Mouse (Mus musculus): ENCODE measurements around the gene Rpl3. TPM values are rescaled to one million over a fixed set of nuclear protein-coding genes. Genes with fewer than 3 reads are reported as not detected.

The Rpl3 gene
- polyA plus RNA-seq, 1 experiment from 2014 or later = 547 TPM

- no peak overlapping the region for H3K27ac ChIP-seq (replicated peaks)
- 68% methylated on average over 10 of the region's 10 CpGs for WGBS
These were observed 4.7 kb upstream of the Rpl3 start for GRCm38 (mm10) chr15:80096406-80096805.

GRCm38 (mm10) chr15:80095596-80095995, 3.9 kb upstream of the Rpl3 start:
- Histone ChIP-seq H3K4me2 (no peak overlapping the region), H3K9me3 (no peaks in the 10 kb centered on the region), H3K9ac (no peak overlapping the region), H3K27me3 (no peaks in the 10 kb centered on the region), H3K4me1 (replicated peaks) (peaks cover 55% of the 10 kb centered on the region), H3K36me3 (no peaks in the 10 kb centered on the region), H3K4me3 (no peak overlapping the region), H3K27ac (replicated peaks) (no peak overlapping the region)
- ATAC-seq (ENCODE audit: low FRiP score, low read depth) = no peak
- 86% methylated on average over 1 of the region's 1 CpGs for WGBS

More at GRCm38 (mm10) chr15:80096406-80096805, 4.7 kb upstream of the Rpl3 start:
- no peak overlapping the region for H3K4me2 ChIP-seq
- no peak overlapping the region for H3K9ac ChIP-seq
- ATAC-seq (ENCODE audit: low FRiP score, low read depth) = no peak
- H3K9me3 ChIP-seq = no peaks in the 10 kb centered on the region
- no peaks in the 10 kb centered on the region for H3K27me3 ChIP-seq
- H3K36me3 ChIP-seq = no peaks in the 10 kb centered on the region
- no peak overlapping the region for H3K4me3 ChIP-seq
- H3K4me1 ChIP-seq (replicated peaks) = peaks cover 49% of the 10 kb centered on the region

- ATAC-seq (ENCODE audit: low FRiP score, low read depth) = no peak
- Histone ChIP-seq H3K9me3 (no peaks in the 10 kb centered on the region), H3K36me3 (no peaks in the 10 kb centered on the region), H3K4me2 (no peak overlapping the region), H3K4me1 (replicated peaks) (peaks cover 58% of the 10 kb centered on the region), H3K4me3 (no peak overlapping the region), H3K27ac (replicated peaks) (no peak overlapping the region), H3K9ac (no peak overlapping the region), H3K27me3 (no peaks in the 10 kb centered on the region)
- 92% methylated on average over 13 of the region's 13 CpGs for WGBS
These were observed 2.5 kb upstream of the Rpl3 start for GRCm38 (mm10) chr15:80094201-80094600.

- Histone ChIP-seq H3K9me3 (no peaks in the 10 kb centered on the region), H3K27ac (replicated peaks) (no peak overlapping the region), H3K4me3 (peak overlapping the region; percentile 83), H3K36me3 (no peaks in the 10 kb centered on the region), H3K27me3 (no peaks in the 10 kb centered on the region), H3K4me1 (replicated peaks) (peaks cover 42% of the 10 kb centered on the region), H3K9ac (peak overlapping the region; percentile 74), H3K4me2 (peak overlapping the region; percentile 77)
- WGBS = 10% methylated on average over 8 of the region's 8 CpGs
- no peak for ATAC-seq (ENCODE audit: low FRiP score, low read depth)
These were observed 931 bp upstream of the Rpl3 start for GRCm38 (mm10) chr15:80092599-80092998.

GRCm38 (mm10) chr15:80092041-80092441, 373 bp upstream of the Rpl3 start:
- peak overlapping the region; percentile 83 for H3K4me3 ChIP-seq

GRCm38 (mm10) chr15:80090741-80091120, 937 bp downstream of the Rpl3 start:
- peak overlapping the region; percentile 77 for H3K4me2 ChIP-seq
- ATAC-seq (ENCODE audit: low FRiP score, low read depth) = no peak
- H3K9me3 ChIP-seq = no peaks in the 10 kb centered on the region
- H3K4me3 ChIP-seq = peak overlapping the region; percentile 83
- peak overlapping the region; percentile 74 for H3K9ac ChIP-seq
- 1% methylated on average over 17 of the region's 17 CpGs for WGBS
- H3K36me3 ChIP-seq = no peaks in the 10 kb centered on the region
- H3K27ac ChIP-seq (replicated peaks) = peak overlapping the region; percentile 73
- H3K4me1 ChIP-seq (replicated peaks) = peaks cover 32% of the 10 kb centered on the region
- no peaks in the 10 kb centered on the region for H3K27me3 ChIP-seq

More at GRCm38 (mm10) chr15:80092041-80092441, 373 bp upstream of the Rpl3 start:
- peaks cover 37% of the 10 kb centered on the region for H3K4me1 ChIP-seq (replicated peaks)
- H3K36me3 ChIP-seq = no peaks in the 10 kb centered on the region
- H3K9ac ChIP-seq = peak overlapping the region; percentile 74
- H3K27ac ChIP-seq (replicated peaks) = 0 out of 2 replicates have a peak overlapping the region, but pooled peaks have one; percentile 73
- H3K27me3 ChIP-seq = no peaks in the 10 kb centered on the region
- peak; percentile 21; the same call in 1 of the 2 replicates for ATAC-seq (ENCODE audit: low FRiP score, low read depth)
- peak overlapping the region; percentile 77 for H3K4me2 ChIP-seq
- 17% methylated on average over 7 of the region's 7 CpGs for WGBS
- no peaks in the 10 kb centered on the region for H3K9me3 ChIP-seq

GRCm38 (mm10) chr15:80090155-80090554, 1.5 kb downstream of the Rpl3 start:
- H3K4me1 ChIP-seq (replicated peaks) = peaks cover 32% of the 10 kb centered on the region
- H3K9me3 ChIP-seq = no peaks in the 10 kb centered on the region
- H3K9ac ChIP-seq = no peak overlapping the region
- no peak for ATAC-seq (ENCODE audit: low FRiP score, low read depth)
- peak overlapping the region; percentile 77 for H3K4me2 ChIP-seq
- H3K27me3 ChIP-seq = no peaks in the 10 kb centered on the region
- H3K27ac ChIP-seq (replicated peaks) = no peak overlapping the region
- no peaks in the 10 kb centered on the region for H3K36me3 ChIP-seq
- WGBS = 79% methylated on average over 11 of the region's 11 CpGs
- peak overlapping the region; percentile 83; the same call in 1 of the 2 replicates for H3K4me3 ChIP-seq

GRCm38 (mm10) chr15:80088637-80089036, 3.0 kb downstream of the Rpl3 start:
- Histone ChIP-seq H3K4me1 (replicated peaks) (peaks cover 31% of the 10 kb centered on the region), H3K36me3 (no peaks in the 10 kb centered on the region), H3K27me3 (no peaks in the 10 kb centered on the region), H3K4me3 (no peak overlapping the region), H3K9ac (no peak overlapping the region), H3K9me3 (no peaks in the 10 kb centered on the region), H3K4me2 (no peak overlapping the region), H3K27ac (replicated peaks) (no peak overlapping the region)
- 35% methylated on average over 4 of the region's 4 CpGs for WGBS
- no peak for ATAC-seq (ENCODE audit: low FRiP score, low read depth)

- Histone ChIP-seq H3K27me3 (no peaks in the 10 kb centered on the region), H3K36me3 (no peaks in the 10 kb centered on the region), H3K4me2 (no peak overlapping the region), H3K9me3 (no peaks in the 10 kb centered on the region), H3K4me3 (no peak overlapping the region), H3K9ac (no peak overlapping the region), H3K4me1 (replicated peaks) (peaks cover 21% of the 10 kb centered on the region), H3K27ac (replicated peaks) (no peak overlapping the region)
- ATAC-seq (ENCODE audit: low FRiP score, low read depth) = no peak
- 88% methylated on average over 9 of the region's 9 CpGs for WGBS
These were observed 4.2 kb downstream of the Rpl3 start for GRCm38 (mm10) chr15:80087406-80088012.

- H3K4me2 ChIP-seq = peak overlapping the region; percentile 82
- H3K27me3 ChIP-seq = no peaks in the 10 kb centered on the region
- peak overlapping the region; percentile 70 for H3K4me3 ChIP-seq
- peak; percentile 6; the same call in 1 of the 2 replicates for ATAC-seq (ENCODE audit: low FRiP score, low read depth)
- peak overlapping the region; percentile 58 for H3K9ac ChIP-seq
- no peaks in the 10 kb centered on the region for H3K9me3 ChIP-seq
- WGBS = 2% methylated on average over 12 of the region's 12 CpGs
- H3K27ac ChIP-seq (replicated peaks) = peak overlapping the region; percentile 97
- peaks cover 25% of the 10 kb centered on the region for H3K36me3 ChIP-seq
- H3K4me1 ChIP-seq (replicated peaks) = peaks cover 35% of the 10 kb centered on the region
These were observed 7.9 kb downstream of the Rpl3 start for GRCm38 (mm10) chr15:80083740-80084139.

GRCm38 (mm10) chr15:80083276-80083731, 8.4 kb downstream of the Rpl3 start:
- peak overlapping the region; percentile 70 for H3K4me3 ChIP-seq

GRCm38 (mm10) chr15:80082661-80083275, 8.9 kb downstream of the Rpl3 start:
- H3K9me3 ChIP-seq = no peaks in the 10 kb centered on the region
- peak overlapping the region; percentile 95 for H3K9ac ChIP-seq
- no peaks in the 10 kb centered on the region for H3K27me3 ChIP-seq
- H3K27ac ChIP-seq (replicated peaks) = peak overlapping the region; percentile 97
- peaks cover 35% of the 10 kb centered on the region for H3K4me1 ChIP-seq (replicated peaks)
- H3K4me2 ChIP-seq = peak overlapping the region; percentile 82
- H3K36me3 ChIP-seq = peaks cover 35% of the 10 kb centered on the region
- peak overlapping the region; percentile 70 for H3K4me3 ChIP-seq
- WGBS = under 1% methylated on average over 21 of the region's 21 CpGs
- no peak for ATAC-seq (ENCODE audit: low FRiP score, low read depth)

More at GRCm38 (mm10) chr15:80083276-80083731, 8.4 kb downstream of the Rpl3 start:
- peak overlapping the region; percentile 95 for H3K9ac ChIP-seq
- peak; percentile 97 for ATAC-seq (ENCODE audit: low FRiP score, low read depth)
- H3K27me3 ChIP-seq = no peaks in the 10 kb centered on the region
- H3K4me1 ChIP-seq (replicated peaks) = peaks cover 35% of the 10 kb centered on the region
- H3K27ac ChIP-seq (replicated peaks) = peak overlapping the region; percentile 97
- H3K4me2 ChIP-seq = peak overlapping the region; percentile 82
- under 1% methylated on average over 30 of the region's 30 CpGs for WGBS
- H3K36me3 ChIP-seq = peaks cover 29% of the 10 kb centered on the region
- H3K9me3 ChIP-seq = no peaks in the 10 kb centered on the region

Data from hindbrain, embryonic 15.5 days (tissue).